Mouse (Mus musculus): ENCODE measurements around the gene Ptpn4. TPM values are rescaled to one million over a fixed set of nuclear protein-coding genes. Genes with fewer than 3 reads are reported as not detected.

Ptpn4 gene
- polyA plus RNA-seq, 1 experiment from 2014 or later: 2.9 TPM

DNA sequence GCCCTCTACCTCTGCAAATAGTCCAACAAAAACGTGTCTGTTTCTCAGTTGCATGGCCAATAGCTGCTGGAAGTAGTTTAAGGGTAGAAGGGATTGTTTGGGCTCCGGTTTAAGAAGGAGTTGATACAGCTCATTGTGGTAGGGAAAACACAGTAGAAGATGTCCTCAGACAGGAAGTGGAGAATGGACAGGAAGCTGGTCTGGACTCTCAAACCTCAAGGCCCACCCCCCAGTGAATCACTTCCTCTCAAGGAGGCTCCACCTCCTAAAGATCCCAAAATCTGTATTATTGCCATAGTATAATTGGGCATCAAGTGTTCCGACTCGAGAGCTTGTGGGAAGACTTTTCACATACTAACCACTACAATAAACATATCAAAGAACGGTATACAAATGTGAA is 22.2 kb upstream of the Ptpn4 start:
- 80% methylated on average over 5 of the region's 5 CpGs for WGBS

DNA sequence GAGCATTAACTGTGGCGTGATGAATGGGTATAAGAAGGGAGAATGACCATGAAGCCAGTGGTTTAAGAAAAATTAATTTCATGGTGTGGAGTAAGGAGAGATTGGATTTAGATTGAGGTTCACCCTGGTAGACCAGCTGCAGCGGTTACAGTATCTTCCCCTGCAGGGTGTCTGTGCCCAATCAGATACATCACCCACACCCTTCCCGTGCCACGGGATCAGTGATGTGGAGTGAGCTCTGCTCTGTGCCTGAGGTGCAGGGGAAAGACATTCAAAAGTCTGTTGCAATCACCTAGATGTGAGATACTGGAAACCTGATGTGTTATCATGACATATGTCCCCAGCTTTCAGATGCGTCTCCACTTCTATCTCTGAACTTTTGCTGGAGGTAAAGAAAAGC is 15.6 kb upstream of the Ptpn4 start:
- 0 out of 2 replicates have a peak, but pooled peaks cover 2% of the 10 kb centered on the region for H3K9me3 ChIP-seq (ENCODE audit: control insufficient read depth, low read length)
- H3K36me3 ChIP-seq (ENCODE audit: control insufficient read depth, insufficient read depth, low read length): no peaks in the 10 kb centered on the region
- no peak overlapping the region for H3K9ac ChIP-seq (ENCODE audit: low read depth, low read length)
- H3K4me2 ChIP-seq (ENCODE audit: low read depth, low read length): no peak overlapping the region
- no peak overlapping the region for H3K4me3 ChIP-seq (ENCODE audit: low read length)
- no peak for ATAC-seq
- WGBS: 87% methylated on average over 5 of the region's 5 CpGs
- no peak overlapping the region for H3K27ac ChIP-seq (ENCODE audit: low read length)
- H3K27me3 ChIP-seq (replicated peaks; ENCODE audit: control insufficient read depth, insufficient read depth, low read length): no peaks in the 10 kb centered on the region
- no peaks in the 10 kb centered on the region for H3K4me1 ChIP-seq (ENCODE audit: control insufficient read depth, insufficient read depth, low read length)

More for the DNA sequence above, 22.2 kb upstream of the Ptpn4 start:
- no peaks in the 10 kb centered on the region for H3K27me3 ChIP-seq (replicated peaks; ENCODE audit: control insufficient read depth, insufficient read depth, low read length)
- no peaks in the 10 kb centered on the region for H3K4me1 ChIP-seq (ENCODE audit: control insufficient read depth, insufficient read depth, low read length)
- no peak overlapping the region for H3K27ac ChIP-seq (ENCODE audit: low read length)
- no peaks in the 10 kb centered on the region for H3K36me3 ChIP-seq (ENCODE audit: control insufficient read depth, insufficient read depth, low read length)
- H3K4me2 ChIP-seq (ENCODE audit: low read depth, low read length): no peak overlapping the region
- H3K9ac ChIP-seq (ENCODE audit: low read depth, low read length): no peak overlapping the region
- H3K9me3 ChIP-seq (ENCODE audit: control insufficient read depth, low read length): 0 out of 2 replicates have a peak, but pooled peaks cover 2% of the 10 kb centered on the region
- no peak overlapping the region for H3K4me3 ChIP-seq (ENCODE audit: low read length)
- no peak for ATAC-seq

DNA sequence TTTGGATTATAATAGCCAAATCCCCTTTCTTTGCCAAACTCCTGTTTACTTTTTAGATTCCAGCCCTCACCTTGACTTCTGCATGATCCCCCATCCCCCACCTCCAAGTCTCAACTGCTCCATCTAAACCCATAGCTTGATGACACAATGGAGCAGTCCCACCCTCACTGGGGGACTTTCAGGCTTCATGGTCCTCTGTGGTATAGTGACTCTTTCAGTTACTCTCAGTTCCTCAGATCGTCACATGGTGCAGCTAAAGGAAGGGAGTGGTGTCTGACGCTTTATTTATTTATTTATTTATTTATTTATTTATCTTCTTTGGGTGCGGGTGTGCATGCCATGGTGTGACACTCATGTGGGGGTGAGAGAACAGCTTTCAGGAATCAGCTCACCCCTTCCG is 14.9 kb upstream of the Ptpn4 start:
- H3K9me3 ChIP-seq (ENCODE audit: control insufficient read depth, low read length): no peaks in the 10 kb centered on the region
- no peak overlapping the region for H3K9ac ChIP-seq (ENCODE audit: low read depth, low read length)
- no peak overlapping the region for H3K4me3 ChIP-seq (ENCODE audit: low read length)
- 83% methylated on average over 4 of the region's 4 CpGs for WGBS
- H3K27me3 ChIP-seq (replicated peaks; ENCODE audit: control insufficient read depth, insufficient read depth, low read length): no peaks in the 10 kb centered on the region
- no peak for ATAC-seq
- H3K27ac ChIP-seq (ENCODE audit: low read length): no peak overlapping the region
- no peaks in the 10 kb centered on the region for H3K4me1 ChIP-seq (ENCODE audit: control insufficient read depth, insufficient read depth, low read length)
- H3K36me3 ChIP-seq (ENCODE audit: control insufficient read depth, insufficient read depth, low read length): no peaks in the 10 kb centered on the region
- no peak overlapping the region for H3K4me2 ChIP-seq (ENCODE audit: low read depth, low read length)

DNA sequence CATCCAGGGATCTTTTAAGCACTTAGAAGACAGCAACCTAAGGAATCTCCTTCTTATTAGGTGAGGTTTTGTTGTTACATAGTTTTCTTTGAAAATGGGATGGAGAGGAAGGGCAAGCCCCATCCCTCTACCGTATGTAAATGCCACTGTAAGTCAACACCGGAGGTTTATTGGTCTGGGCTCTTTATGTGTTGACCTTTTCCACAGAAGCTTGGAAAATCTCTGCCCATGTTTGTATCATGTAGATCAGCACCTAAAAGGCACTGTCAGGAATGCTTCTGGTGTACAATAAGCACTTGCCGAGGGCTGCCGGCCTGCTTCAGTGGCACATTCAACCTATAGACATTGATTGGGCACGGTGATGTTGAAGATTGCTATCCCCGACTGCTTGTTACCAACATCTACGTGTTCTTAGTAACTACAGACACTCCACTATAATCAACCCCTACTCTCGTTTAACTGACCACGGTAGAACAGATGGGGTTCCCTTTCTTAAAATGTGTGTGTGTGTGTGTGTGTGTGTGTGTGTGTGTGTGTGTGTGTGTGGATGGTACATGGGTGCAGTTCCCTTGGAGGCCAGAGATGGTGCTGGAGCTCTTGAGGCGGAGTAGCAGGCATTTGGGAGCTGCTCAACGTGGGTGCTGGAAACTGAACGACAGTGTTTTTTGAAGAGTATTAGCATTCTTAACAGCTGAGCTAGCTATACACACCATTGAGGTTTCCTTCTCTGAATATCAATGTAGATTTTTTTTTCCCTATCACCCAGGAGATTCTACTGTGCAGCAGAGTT is 11.9 kb upstream of the Ptpn4 start:
- Histone ChIP-seq H3K4me1 (ENCODE audit: control insufficient read depth, insufficient read depth, low read length) (no peaks in the 10 kb centered on the region), H3K4me3 (ENCODE audit: low read length) (no peak overlapping the region), H3K9me3 (ENCODE audit: control insufficient read depth, low read length) (no peaks in the 10 kb centered on the region), H3K27ac (ENCODE audit: low read length) (no peak overlapping the region), H3K9ac (ENCODE audit: low read depth, low read length) (no peak overlapping the region), H3K36me3 (ENCODE audit: control insufficient read depth, insufficient read depth, low read length) (no peaks in the 10 kb centered on the region), H3K4me2 (ENCODE audit: low read depth, low read length) (no peak overlapping the region), H3K27me3 (replicated peaks; ENCODE audit: control insufficient read depth, insufficient read depth, low read length) (no peaks in the 10 kb centered on the region)
- ATAC-seq: no peak
- WGBS: 93% methylated on average over 12 of the region's 12 CpGs

DNA sequence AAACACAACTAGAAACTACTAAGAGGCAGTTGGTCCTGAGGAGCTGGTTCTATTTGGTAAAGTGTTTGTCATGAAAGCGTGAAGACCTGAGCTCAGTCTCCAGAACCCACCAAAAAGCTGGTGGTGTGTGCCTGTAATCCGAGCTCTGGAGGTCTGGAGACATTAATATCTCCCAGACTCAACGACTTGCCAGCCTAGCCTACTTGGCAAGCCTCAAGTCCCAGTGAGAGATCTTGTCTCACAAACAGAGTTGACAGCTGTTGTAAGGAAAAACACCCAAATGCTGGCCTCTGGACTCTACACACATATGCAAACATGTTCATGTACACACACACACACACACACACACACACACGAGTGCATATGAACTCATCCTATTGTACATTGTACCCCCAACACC is 7.9 kb upstream of the Ptpn4 start:
- no peaks in the 10 kb centered on the region for H3K36me3 ChIP-seq (ENCODE audit: control insufficient read depth, insufficient read depth, low read length)

DNA sequence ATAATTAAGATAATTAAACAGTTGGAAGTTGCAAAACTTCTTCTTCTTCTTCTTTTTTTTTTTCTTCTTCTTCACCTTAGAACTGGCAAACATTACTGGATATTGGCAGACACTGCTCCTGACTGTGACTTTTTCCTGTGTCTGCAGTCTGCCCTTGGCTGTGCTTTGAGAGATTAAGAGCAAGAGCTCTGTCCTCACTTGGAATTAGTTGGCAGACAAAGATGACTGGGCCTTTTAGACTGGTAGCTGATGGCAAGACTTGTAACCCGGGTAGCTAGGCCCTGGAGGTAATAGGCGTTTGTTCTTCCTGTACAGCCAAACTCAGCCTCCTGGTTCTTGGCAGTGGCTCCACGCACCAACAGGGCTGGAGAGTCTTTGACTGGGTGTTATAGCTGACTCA is 5.7 kb upstream of the Ptpn4 start:
- no peak overlapping the region for H3K27ac ChIP-seq (ENCODE audit: low read length)
- H3K9me3 ChIP-seq (ENCODE audit: control insufficient read depth, low read length): no peaks in the 10 kb centered on the region
- WGBS: 82% methylated on average over 3 of the region's 3 CpGs
- no peak for ATAC-seq
- H3K4me2 ChIP-seq (ENCODE audit: low read depth, low read length): no peak overlapping the region
- no peak overlapping the region for H3K9ac ChIP-seq (ENCODE audit: low read depth, low read length)
- H3K27me3 ChIP-seq (replicated peaks; ENCODE audit: control insufficient read depth, insufficient read depth, low read length): no peaks in the 10 kb centered on the region
- H3K36me3 ChIP-seq (ENCODE audit: control insufficient read depth, insufficient read depth, low read length): no peaks in the 10 kb centered on the region
- no peaks in the 10 kb centered on the region for H3K4me1 ChIP-seq (ENCODE audit: control insufficient read depth, insufficient read depth, low read length)
- no peak overlapping the region for H3K4me3 ChIP-seq (ENCODE audit: low read length)

More for the DNA sequence above, 7.9 kb upstream of the Ptpn4 start:
- Histone ChIP-seq H3K9ac (ENCODE audit: low read depth, low read length) (no peak overlapping the region), H3K4me2 (ENCODE audit: low read depth, low read length) (no peak overlapping the region), H3K27me3 (replicated peaks; ENCODE audit: control insufficient read depth, insufficient read depth, low read length) (no peaks in the 10 kb centered on the region), H3K9me3 (ENCODE audit: control insufficient read depth, low read length) (no peaks in the 10 kb centered on the region), H3K4me3 (ENCODE audit: low read length) (no peak overlapping the region), H3K4me1 (ENCODE audit: control insufficient read depth, insufficient read depth, low read length) (no peaks in the 10 kb centered on the region), H3K27ac (ENCODE audit: low read length) (no peak overlapping the region)
- WGBS: 71% methylated on average over 4 of the region's 4 CpGs
- ATAC-seq: no peak

DNA sequence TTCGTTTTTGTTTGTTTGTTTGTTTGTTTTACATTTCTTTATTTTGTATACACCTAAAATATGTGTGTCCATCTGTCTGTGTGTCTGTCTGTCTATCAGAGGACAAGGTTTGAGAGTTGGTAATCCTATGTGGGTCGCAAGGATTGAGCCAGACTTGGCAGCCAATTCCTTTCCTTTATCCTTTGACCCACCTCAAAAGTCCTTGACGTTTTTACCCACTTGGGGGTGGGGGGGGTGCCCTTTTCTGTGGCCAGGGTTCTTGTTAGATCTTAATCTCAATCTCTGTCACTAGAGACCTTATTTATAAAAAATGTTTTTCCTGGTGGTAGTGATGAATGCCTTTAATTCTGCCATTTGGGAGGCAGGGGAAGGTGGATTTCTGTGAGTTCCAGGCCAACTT is 828 bp upstream of the Ptpn4 start:
- Histone ChIP-seq H3K4me1 (ENCODE audit: control insufficient read depth, insufficient read depth, low read length) (peaks cover 8% of the 10 kb centered on the region), H3K27ac (ENCODE audit: low read length) (no peak overlapping the region), H3K36me3 (ENCODE audit: control insufficient read depth, insufficient read depth, low read length) (no peaks in the 10 kb centered on the region), H3K4me3 (ENCODE audit: low read length) (no peak overlapping the region), H3K9ac (ENCODE audit: low read depth, low read length) (no peak overlapping the region), H3K4me2 (ENCODE audit: low read depth, low read length) (no peak overlapping the region), H3K27me3 (replicated peaks; ENCODE audit: control insufficient read depth, insufficient read depth, low read length) (no peaks in the 10 kb centered on the region), H3K9me3 (ENCODE audit: control insufficient read depth, low read length) (no peaks in the 10 kb centered on the region)
- WGBS: 39% methylated on average over 3 of the region's 3 CpGs
- ATAC-seq: no peak

DNA sequence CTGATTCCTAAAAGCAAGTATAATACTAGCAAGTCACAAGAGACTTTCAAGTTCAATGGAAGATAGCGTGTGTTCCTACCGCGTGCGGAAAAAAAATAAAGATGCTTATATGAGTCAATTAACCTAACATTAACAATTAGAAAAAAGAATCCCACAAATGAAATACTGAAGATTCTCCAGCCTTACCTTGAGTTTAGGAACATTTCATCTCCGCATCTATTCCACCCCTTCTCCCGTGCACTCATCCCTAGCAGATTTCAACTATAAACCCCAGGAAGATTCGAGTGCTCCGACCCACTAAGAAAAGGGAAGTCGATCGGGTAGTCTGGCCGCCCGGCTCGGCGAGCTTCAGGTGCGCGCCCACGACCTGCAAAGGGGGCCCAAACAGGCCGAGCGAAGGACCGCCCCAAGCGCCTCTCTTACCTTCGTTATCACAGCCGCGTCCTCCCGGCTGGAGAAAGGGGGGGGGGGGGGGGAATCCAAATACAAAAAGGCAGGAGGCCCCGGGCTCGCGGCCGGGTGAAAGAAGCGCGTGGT is 866 bp downstream of the Ptpn4 start:
- peak overlapping the region; percentile 63 for H3K4me2 ChIP-seq (ENCODE audit: low read depth, low read length)
- ATAC-seq: peak; percentile 10
- no peaks in the 10 kb centered on the region for H3K27me3 ChIP-seq (replicated peaks; ENCODE audit: control insufficient read depth, insufficient read depth, low read length)
- peak overlapping the region; percentile 92 for H3K9ac ChIP-seq (ENCODE audit: low read depth, low read length)
- WGBS: under 1% methylated on average over 29 of the region's 31 CpGs
- peaks cover 8% of the 10 kb centered on the region for H3K4me1 ChIP-seq (ENCODE audit: control insufficient read depth, insufficient read depth, low read length)
- peak overlapping the region; percentile 89 for H3K27ac ChIP-seq (ENCODE audit: low read length)
- no peaks in the 10 kb centered on the region for H3K9me3 ChIP-seq (ENCODE audit: control insufficient read depth, low read length)
- H3K4me3 ChIP-seq (ENCODE audit: low read length): peak overlapping the region; percentile 89
- H3K36me3 ChIP-seq (ENCODE audit: control insufficient read depth, insufficient read depth, low read length): no peaks in the 10 kb centered on the region

DNA sequence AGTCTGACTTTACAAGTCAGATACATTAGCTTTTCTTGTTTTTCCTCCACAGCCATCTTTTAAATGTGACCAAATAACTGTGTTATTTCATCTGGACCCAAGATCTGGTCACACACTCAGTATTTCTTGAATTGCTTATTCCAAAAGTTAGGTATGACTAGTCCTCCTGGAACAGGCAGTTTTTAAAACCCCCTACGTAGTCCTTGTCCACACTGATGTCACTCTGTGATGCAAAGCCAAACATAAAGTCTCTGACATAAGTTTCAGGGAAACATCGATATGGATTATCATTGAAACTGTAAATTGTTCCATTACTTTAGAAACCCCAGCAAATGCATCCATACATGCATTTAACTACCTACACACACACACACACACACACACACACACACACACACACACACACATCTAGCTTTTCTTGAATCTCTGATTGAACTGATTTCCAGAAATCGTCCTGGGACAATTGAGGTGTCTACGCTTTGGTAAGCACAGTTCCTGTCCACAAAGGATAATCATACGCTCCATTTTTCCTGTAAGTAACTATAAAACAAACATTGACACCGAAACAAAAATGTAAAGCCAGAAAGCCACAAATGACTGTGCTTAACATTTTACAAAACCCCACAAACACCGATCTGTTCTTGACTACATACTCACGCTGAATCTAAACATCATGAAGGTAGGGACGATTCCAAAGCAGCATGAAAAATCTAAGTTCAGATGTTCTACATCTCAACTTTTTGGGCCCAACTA is 1.5 kb downstream of the Ptpn4 start:
- H3K9ac ChIP-seq (ENCODE audit: low read depth, low read length): peak overlapping the region; percentile 92
- ATAC-seq: no peak
- 11% methylated on average over 9 of the region's 9 CpGs for WGBS

More for the DNA sequence above, 1.5 kb downstream of the Ptpn4 start:
- no peaks in the 10 kb centered on the region for H3K36me3 ChIP-seq (ENCODE audit: control insufficient read depth, insufficient read depth, low read length)
- peak overlapping the region; percentile 63 for H3K4me2 ChIP-seq (ENCODE audit: low read depth, low read length)
- peak overlapping the region; percentile 89 for H3K4me3 ChIP-seq (ENCODE audit: low read length)
- H3K9me3 ChIP-seq (ENCODE audit: control insufficient read depth, low read length): no peaks in the 10 kb centered on the region
- no peak overlapping the region for H3K27ac ChIP-seq (ENCODE audit: low read length)
- no peaks in the 10 kb centered on the region for H3K27me3 ChIP-seq (replicated peaks; ENCODE audit: control insufficient read depth, insufficient read depth, low read length)
- H3K4me1 ChIP-seq (ENCODE audit: control insufficient read depth, insufficient read depth, low read length): peaks cover 8% of the 10 kb centered on the region

Data from intestine, embryonic 16.5 days (tissue).